Mouse (Mus musculus): ENCODE data around the gene Gm49358.
A peak's percentile ranks its signal among the peaks of the same experiment; 100 is the strongest.

The Gm49358 gene

DNA sequence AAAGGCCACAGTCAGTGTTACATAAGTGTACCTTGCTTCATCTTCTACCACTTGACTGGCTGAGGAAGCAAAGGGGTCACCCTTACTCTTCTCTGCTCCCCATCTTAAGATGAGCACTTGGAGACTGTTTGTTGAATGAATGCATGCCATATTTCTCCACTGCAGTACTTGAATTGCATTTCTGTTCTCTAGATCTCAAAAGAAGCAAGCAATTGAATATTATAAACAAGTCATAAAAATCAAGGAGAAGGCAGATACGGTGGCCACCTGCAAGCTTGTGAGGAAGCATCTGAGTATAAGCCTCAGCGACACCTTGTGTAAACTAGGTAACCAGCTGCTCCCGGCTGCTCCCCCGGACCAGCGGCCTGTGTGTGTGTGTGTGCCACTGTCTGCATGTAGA, at the start of gene Gm49358:
Gm49358 (plus strand) TSS at position 301 of the 400 bp plus-strand sequence.
- no peak for DNase-seq (ENCODE audit: low spot score)

- peak; percentile 42 for DNase-seq (ENCODE audit: low spot score)
These were observed 36.2 kb upstream of the Gm49358 start for GRCm38 (mm10) chr10:86727548-86727980.

- DNase-seq (ENCODE audit: low spot score) = no peak
These were observed 35.6 kb upstream of the Gm49358 start for GRCm38 (mm10) chr10:86728176-86728575.

- peak; percentile 75 for DNase-seq (ENCODE audit: low spot score)
These were observed 32.8 kb upstream of the Gm49358 start for GRCm38 (mm10) chr10:86730823-86731499.

DNA sequence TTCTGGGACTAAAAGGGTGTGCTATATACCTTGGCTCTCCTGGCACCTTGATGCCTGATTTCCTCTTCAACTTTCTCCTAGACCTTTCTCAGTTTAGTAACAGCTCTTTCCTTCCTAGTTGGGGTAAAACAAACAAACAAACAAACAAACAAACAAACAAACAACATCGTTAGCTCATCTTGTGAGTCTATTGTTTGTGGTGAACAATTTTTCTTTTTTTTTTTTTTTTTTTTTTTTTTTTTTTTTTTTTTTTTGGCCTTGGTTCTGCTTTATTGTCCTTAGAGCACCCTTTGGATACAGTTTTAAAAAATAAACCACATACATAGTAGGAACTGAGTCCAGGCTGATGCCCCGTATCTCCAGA, 32.3 kb upstream of the Gm49358 start:
- no peak for DNase-seq (ENCODE audit: low spot score)

GRCm38 (mm10) chr10:86735036-86735435, 28.7 kb upstream of the Gm49358 start:
- no peak for DNase-seq (ENCODE audit: low spot score)

GRCm38 (mm10) chr10:86742918-86743317, 20.9 kb upstream of the Gm49358 start:
- no peak for DNase-seq (ENCODE audit: low spot score)

GRCm38 (mm10) chr10:86744306-86744705, 19.5 kb upstream of the Gm49358 start:
- no peak for DNase-seq (ENCODE audit: low spot score)

- no peak for DNase-seq (ENCODE audit: low spot score)
These were observed 7.8 kb upstream of the Gm49358 start for GRCm38 (mm10) chr10:86755816-86756502.

DNA sequence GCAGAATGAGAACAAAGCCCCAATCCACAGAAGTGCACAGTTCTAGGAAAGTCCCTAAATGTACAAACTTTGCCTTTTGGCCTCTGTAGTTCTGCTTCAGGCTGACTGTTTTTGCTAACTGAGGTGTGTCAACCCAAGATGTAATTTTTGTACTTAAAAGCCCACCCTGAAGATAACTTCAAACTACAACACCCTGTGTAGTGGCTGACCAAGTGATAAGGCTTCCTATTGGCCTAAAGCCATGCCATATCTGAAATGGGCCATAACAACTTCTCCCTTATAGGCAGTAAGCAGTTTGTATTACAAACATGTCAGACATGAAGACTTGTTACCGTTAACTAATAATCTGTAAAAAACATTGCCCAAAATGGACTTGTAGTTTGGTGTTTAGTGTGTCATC, 6.0 kb upstream of the Gm49358 start:
- DNase-seq (ENCODE audit: low spot score) = no peak

- DNase-seq (ENCODE audit: low spot score) = no peak
These were observed 5.6 kb upstream of the Gm49358 start for GRCm38 (mm10) chr10:86758211-86758610.

GRCm38 (mm10) chr10:86761236-86761635, 2.5 kb upstream of the Gm49358 start:
- DNase-seq (ENCODE audit: low spot score) = no peak

GRCm38 (mm10) chr10:86761722-86762383, 1.9 kb upstream of the Gm49358 start:
- no peak for DNase-seq (ENCODE audit: low spot score)

DNA sequence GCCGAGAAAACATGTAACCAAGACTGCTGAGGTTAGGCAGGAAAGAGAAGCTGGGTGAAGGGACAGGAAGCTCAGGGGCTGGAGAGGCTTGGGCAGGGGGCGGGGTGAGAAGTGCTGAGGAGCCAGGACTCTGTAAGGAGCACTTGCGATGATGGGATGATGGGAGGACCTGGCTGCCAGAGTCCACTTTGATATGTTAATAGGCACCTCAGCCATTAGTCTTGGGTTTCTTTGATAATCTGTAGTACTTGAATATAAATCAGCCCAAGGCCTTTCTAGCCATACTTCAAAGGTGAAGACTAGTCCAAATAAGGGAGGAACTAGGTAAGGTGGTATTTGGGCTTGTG, 1.4 kb upstream of the Gm49358 start:
- DNase-seq (ENCODE audit: low spot score) = no peak

GRCm38 (mm10) chr10:86765344-86765966, 1.7 kb downstream of the Gm49358 start:
- no peak for DNase-seq (ENCODE audit: low spot score)

- no peak for DNase-seq (ENCODE audit: low spot score)
These were observed 5.4 kb downstream of the Gm49358 start for GRCm38 (mm10) chr10:86769216-86769615.

DNA sequence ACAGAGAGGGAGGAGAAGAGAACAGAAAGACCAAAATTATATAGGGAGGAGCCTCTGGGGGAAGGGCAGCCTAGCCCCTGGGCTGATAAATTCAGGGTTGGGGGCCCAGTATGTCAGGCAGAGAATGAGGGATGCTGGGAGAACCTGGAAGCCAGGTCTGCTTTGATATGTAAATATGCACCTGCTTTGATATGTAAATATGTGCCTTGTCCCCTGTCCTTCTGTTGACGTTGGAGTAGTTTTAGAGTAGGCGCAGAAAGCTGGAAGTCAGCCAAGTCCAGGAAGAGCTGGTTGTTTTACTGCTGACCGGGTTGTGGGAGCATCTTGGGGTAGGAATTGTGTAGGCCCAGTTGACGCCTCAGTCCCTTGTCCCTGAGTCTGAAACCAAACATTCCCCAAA, 6.0 kb downstream of the Gm49358 start:
- DNase-seq (ENCODE audit: low spot score) = no peak

- no peak for DNase-seq (ENCODE audit: low spot score)
These were observed 7.9 kb downstream of the Gm49358 start for GRCm38 (mm10) chr10:86771701-86772100.

DNA sequence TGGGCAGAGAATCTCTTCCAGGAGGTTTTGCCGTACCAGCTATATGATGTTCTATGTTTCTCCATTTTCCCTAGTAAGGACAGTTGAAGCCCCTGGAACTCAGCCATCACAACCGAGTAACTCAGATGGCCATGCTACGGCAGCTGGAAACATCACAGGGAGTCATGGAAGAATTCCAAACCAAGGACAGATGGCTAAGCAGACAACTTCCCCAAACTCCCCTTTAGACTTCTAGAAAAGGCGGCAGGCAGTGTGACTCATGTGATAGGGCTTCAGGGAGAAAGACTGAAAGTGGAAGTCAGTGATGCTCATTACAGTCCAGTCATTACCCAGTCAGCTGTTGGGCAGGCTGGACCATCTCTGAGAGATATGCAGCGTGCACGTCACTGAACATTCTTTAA, 8.5 kb downstream of the Gm49358 start:
- DNase-seq (ENCODE audit: low spot score) = no peak

GRCm38 (mm10) chr10:86773360-86773759, 9.6 kb downstream of the Gm49358 start:
- DNase-seq (ENCODE audit: low spot score) = no peak

DNA sequence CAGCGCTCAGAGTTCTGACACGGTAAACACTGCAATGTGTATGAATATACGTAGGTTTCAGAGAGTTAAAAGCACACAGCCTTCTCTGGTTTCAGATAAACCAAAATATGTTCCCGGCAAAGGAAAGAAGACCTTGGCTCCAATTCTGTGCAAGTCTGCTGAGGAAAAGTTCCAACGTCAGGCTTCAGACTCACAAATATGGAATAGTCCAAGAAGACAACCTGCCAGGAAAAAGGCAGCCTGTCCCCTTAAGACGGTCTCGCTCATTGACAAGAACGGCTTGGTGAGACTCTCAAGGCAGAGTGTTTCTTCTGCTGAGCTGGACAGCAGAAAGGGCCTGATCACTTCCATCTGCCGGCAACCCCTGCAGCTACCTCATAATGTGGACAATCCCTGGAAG, 12.5 kb downstream of the Gm49358 start:
- DNase-seq (ENCODE audit: low spot score) = no peak

DNA sequence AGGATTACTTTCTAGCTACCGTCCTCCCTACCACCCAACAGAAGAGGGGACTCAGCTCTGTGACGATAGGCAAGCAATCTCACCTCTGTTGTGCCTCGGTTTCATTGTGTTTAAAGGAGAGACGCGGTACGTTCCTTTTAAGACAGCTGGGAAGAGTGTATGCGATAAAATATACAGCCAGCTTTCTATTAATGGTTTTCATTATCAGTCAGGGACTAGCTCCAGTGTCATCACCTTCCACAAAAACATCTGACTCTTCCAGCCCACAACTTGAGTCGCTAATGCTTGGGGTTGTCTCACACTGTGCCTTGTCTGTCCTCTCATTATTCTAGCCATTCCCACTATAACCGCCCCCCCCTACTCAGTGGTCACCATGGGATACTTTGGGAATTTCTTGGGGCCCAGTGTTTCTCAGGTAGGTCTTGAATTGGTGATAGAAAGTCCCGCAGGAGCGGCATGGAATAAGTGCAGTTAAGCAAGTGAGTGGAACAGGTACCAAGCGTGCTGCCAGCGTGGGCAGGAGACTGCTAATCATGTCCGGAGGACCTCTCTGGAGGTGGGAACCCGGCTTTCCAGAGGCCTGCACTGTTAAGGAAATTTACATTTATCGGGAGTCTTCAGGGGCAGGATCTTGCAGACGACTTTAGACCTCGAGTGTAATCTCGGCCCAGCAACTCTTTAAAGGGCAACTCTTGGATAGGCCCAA, 14.0 kb downstream of the Gm49358 start:
- no peak for DNase-seq (ENCODE audit: low spot score)
